Mouse (Mus musculus): ENCODE results near the gene Srebf1.

GRCm38 (mm10) chr11:60176182-60176974 lies 46.0 kb downstream of the Srebf1 start:
- no peak for TF ChIP-seq CTCF (IDR thresholded peaks at IDR 0.05; ENCODE audit: extremely low read depth, insufficient read depth, insufficient read length, insufficient replicate concordance)
- TF ChIP-seq POLR2A (IDR thresholded peaks at IDR 0.05; ENCODE audit: low read depth, low read length) = no peak
